Mouse (Mus musculus): ENCODE data around the gene Zbtb46. TPM values are rescaled to one million over a fixed set of nuclear protein-coding genes. Genes with fewer than 3 reads are reported as not detected.

Zbtb46 gene
- polyA plus RNA-seq, 1 experiment from 2014 or later = 14.4 TPM

- Histone ChIP-seq H3K9ac (peak overlapping the region; percentile 84), H3K9me3 (no peaks in the 10 kb centered on the region), H3K27ac (0 out of 2 replicates have a peak overlapping the region, but pooled peaks have one; percentile 37), H3K4me2 (peak overlapping the region; percentile 99), H3K4me1 (peaks cover 34% of the 10 kb centered on the region), H3K4me3 (replicated peaks) (peak overlapping the region; percentile 99), H3K36me3 (replicated peaks) (no peaks in the 10 kb centered on the region), H3K27me3 (peaks cover 53% of the 10 kb centered on the region)
- under 1% methylated on average over 70 of the region's 71 CpGs for WGBS
- ATAC-seq (ENCODE audit: low FRiP score) = peak; percentile 69
Measured at GRCm38 (mm10) chr2:181459673-181460621, 721 bp upstream of the Zbtb46 start.

GRCm38 (mm10) chr2:181458411-181459152 is 644 bp downstream of the Zbtb46 start:
- peak; percentile 31 for ATAC-seq (ENCODE audit: low FRiP score)
- no peaks in the 10 kb centered on the region for H3K36me3 ChIP-seq (replicated peaks)
- peaks cover 34% of the 10 kb centered on the region for H3K4me1 ChIP-seq
- peaks cover 42% of the 10 kb centered on the region for H3K27me3 ChIP-seq
- WGBS = under 1% methylated on average over 47 of the region's 72 CpGs
- H3K4me3 ChIP-seq (replicated peaks) = peak overlapping the region; percentile 99
- H3K9me3 ChIP-seq = no peaks in the 10 kb centered on the region
- H3K9ac ChIP-seq = peak overlapping the region; percentile 84
- peak overlapping the region; percentile 99 for H3K4me2 ChIP-seq
- peak overlapping the region; percentile 71 for H3K27ac ChIP-seq

- WGBS = 3% methylated on average over 15 of the region's 15 CpGs
- Histone ChIP-seq H3K9ac (peak overlapping the region; percentile 84), H3K27me3 (peaks cover 38% of the 10 kb centered on the region), H3K4me3 (replicated peaks) (peak overlapping the region; percentile 99), H3K4me1 (peaks cover 29% of the 10 kb centered on the region), H3K4me2 (peak overlapping the region; percentile 99), H3K9me3 (no peaks in the 10 kb centered on the region), H3K27ac (no peak overlapping the region), H3K36me3 (replicated peaks) (no peaks in the 10 kb centered on the region)
- no peak for ATAC-seq (ENCODE audit: low FRiP score)
Measured at GRCm38 (mm10) chr2:181457831-181458230, 1.4 kb downstream of the Zbtb46 start.

- H3K36me3 ChIP-seq (replicated peaks) = no peaks in the 10 kb centered on the region
- H3K4me2 ChIP-seq = no peak overlapping the region
- no peak for ATAC-seq (ENCODE audit: low FRiP score)
- H3K4me3 ChIP-seq (replicated peaks) = no peak overlapping the region
- H3K9me3 ChIP-seq = no peaks in the 10 kb centered on the region
- H3K27me3 ChIP-seq = peaks cover 25% of the 10 kb centered on the region
- H3K27ac ChIP-seq = no peak overlapping the region
- WGBS = 76% methylated on average over 2 of the region's 2 CpGs
- peaks cover 26% of the 10 kb centered on the region for H3K4me1 ChIP-seq
- H3K9ac ChIP-seq = no peak overlapping the region
Measured at GRCm38 (mm10) chr2:181455899-181456298, 3.3 kb downstream of the Zbtb46 start.

GRCm38 (mm10) chr2:181453274-181453673 is 6.0 kb downstream of the Zbtb46 start:
- no peaks in the 10 kb centered on the region for H3K36me3 ChIP-seq (replicated peaks)

GRCm38 (mm10) chr2:181452181-181452580 is 7.0 kb downstream of the Zbtb46 start:
- no peak overlapping the region for H3K4me3 ChIP-seq (replicated peaks)
- 78% methylated on average over 4 of the region's 4 CpGs for WGBS
- no peak overlapping the region for H3K9ac ChIP-seq
- no peak for ATAC-seq (ENCODE audit: low FRiP score)
- no peaks in the 10 kb centered on the region for H3K9me3 ChIP-seq
- no peaks in the 10 kb centered on the region for H3K36me3 ChIP-seq (replicated peaks)
- no peak overlapping the region for H3K4me2 ChIP-seq
- H3K27ac ChIP-seq = no peak overlapping the region
- peaks cover 2% of the 10 kb centered on the region; the same call in 1 of the 2 replicates for H3K4me1 ChIP-seq
- H3K27me3 ChIP-seq = peaks cover 3% of the 10 kb centered on the region

More at GRCm38 (mm10) chr2:181453274-181453673, 6.0 kb downstream of the Zbtb46 start:
- no peak overlapping the region for H3K27ac ChIP-seq
- H3K4me2 ChIP-seq = no peak overlapping the region
- H3K9me3 ChIP-seq = no peaks in the 10 kb centered on the region
- no peak for ATAC-seq (ENCODE audit: low FRiP score)
- H3K9ac ChIP-seq = no peak overlapping the region
- H3K4me3 ChIP-seq (replicated peaks) = no peak overlapping the region
- WGBS = 44% methylated on average over 1 of the region's 1 CpGs
- peaks cover 11% of the 10 kb centered on the region for H3K27me3 ChIP-seq
- H3K4me1 ChIP-seq = peaks cover 11% of the 10 kb centered on the region

- no peaks in the 10 kb centered on the region for H3K27me3 ChIP-seq
- H3K4me1 ChIP-seq = no peaks in the 10 kb centered on the region
- WGBS = 95% methylated on average over 2 of the region's 2 CpGs
- no peak for ATAC-seq (ENCODE audit: low FRiP score)
- H3K36me3 ChIP-seq (replicated peaks) = no peaks in the 10 kb centered on the region
- H3K9me3 ChIP-seq = no peaks in the 10 kb centered on the region
- H3K9ac ChIP-seq = no peak overlapping the region
- H3K4me3 ChIP-seq (replicated peaks) = no peak overlapping the region
- no peak overlapping the region for H3K4me2 ChIP-seq
- H3K27ac ChIP-seq = no peak overlapping the region
Measured at GRCm38 (mm10) chr2:181443016-181443415, 16.2 kb downstream of the Zbtb46 start.

GRCm38 (mm10) chr2:181438176-181438575 is 21.1 kb downstream of the Zbtb46 start:
- no peaks in the 10 kb centered on the region for H3K27me3 ChIP-seq
- no peaks in the 10 kb centered on the region for H3K9me3 ChIP-seq
- ATAC-seq (ENCODE audit: low FRiP score) = no peak
- H3K36me3 ChIP-seq (replicated peaks) = no peaks in the 10 kb centered on the region
- H3K4me2 ChIP-seq = no peak overlapping the region
- H3K27ac ChIP-seq = no peak overlapping the region
- no peak overlapping the region for H3K4me3 ChIP-seq (replicated peaks)
- WGBS = 89% methylated on average over 4 of the region's 4 CpGs
- no peak overlapping the region for H3K9ac ChIP-seq
- no peaks in the 10 kb centered on the region for H3K4me1 ChIP-seq

- Histone ChIP-seq H3K27ac (no peak overlapping the region), H3K36me3 (replicated peaks) (no peaks in the 10 kb centered on the region), H3K27me3 (no peaks in the 10 kb centered on the region), H3K4me1 (no peaks in the 10 kb centered on the region), H3K4me2 (no peak overlapping the region), H3K9ac (no peak overlapping the region), H3K4me3 (replicated peaks) (no peak overlapping the region), H3K9me3 (no peaks in the 10 kb centered on the region)
- no peak for ATAC-seq (ENCODE audit: low FRiP score)
- WGBS = 95% methylated on average over 2 of the region's 2 CpGs
Measured at GRCm38 (mm10) chr2:181436246-181436645, 23.0 kb downstream of the Zbtb46 start.

GRCm38 (mm10) chr2:181423834-181424233 is 35.4 kb downstream of the Zbtb46 start:
- 93% methylated on average over 9 of the region's 9 CpGs for WGBS
- H3K27ac ChIP-seq = no peak overlapping the region
- no peak overlapping the region for H3K9ac ChIP-seq
- no peak overlapping the region for H3K4me3 ChIP-seq (replicated peaks)
- H3K9me3 ChIP-seq = no peaks in the 10 kb centered on the region
- H3K4me1 ChIP-seq = no peaks in the 10 kb centered on the region
- ATAC-seq (ENCODE audit: low FRiP score) = no peak
- peaks cover 22% of the 10 kb centered on the region for H3K36me3 ChIP-seq (replicated peaks)
- H3K27me3 ChIP-seq = no peaks in the 10 kb centered on the region
- H3K4me2 ChIP-seq = no peak overlapping the region

- 85% methylated on average over 4 of the region's 4 CpGs for WGBS
- Histone ChIP-seq H3K9me3 (no peaks in the 10 kb centered on the region), H3K27ac (no peak overlapping the region), H3K36me3 (replicated peaks) (peaks cover 22% of the 10 kb centered on the region), H3K9ac (no peak overlapping the region), H3K4me1 (no peaks in the 10 kb centered on the region), H3K4me3 (replicated peaks) (no peak overlapping the region), H3K4me2 (no peak overlapping the region), H3K27me3 (no peaks in the 10 kb centered on the region)
- no peak for ATAC-seq (ENCODE audit: low FRiP score)
Measured at GRCm38 (mm10) chr2:181420903-181421638, 38.2 kb downstream of the Zbtb46 start.

- H3K9me3 ChIP-seq = no peaks in the 10 kb centered on the region
- H3K27ac ChIP-seq = no peak overlapping the region
- no peak overlapping the region for H3K4me3 ChIP-seq (replicated peaks)
- no peaks in the 10 kb centered on the region for H3K4me1 ChIP-seq
- WGBS = 92% methylated on average over 4 of the region's 4 CpGs
- no peaks in the 10 kb centered on the region for H3K27me3 ChIP-seq
- ATAC-seq (ENCODE audit: low FRiP score) = no peak
- no peak overlapping the region for H3K4me2 ChIP-seq
- no peak overlapping the region for H3K9ac ChIP-seq
- peaks cover 22% of the 10 kb centered on the region for H3K36me3 ChIP-seq (replicated peaks)
Measured at GRCm38 (mm10) chr2:181420426-181420825, 38.8 kb downstream of the Zbtb46 start.
